Comparison of ENCODE assay signal across 23 mouse cellular contexts in the genomic region with DNA sequence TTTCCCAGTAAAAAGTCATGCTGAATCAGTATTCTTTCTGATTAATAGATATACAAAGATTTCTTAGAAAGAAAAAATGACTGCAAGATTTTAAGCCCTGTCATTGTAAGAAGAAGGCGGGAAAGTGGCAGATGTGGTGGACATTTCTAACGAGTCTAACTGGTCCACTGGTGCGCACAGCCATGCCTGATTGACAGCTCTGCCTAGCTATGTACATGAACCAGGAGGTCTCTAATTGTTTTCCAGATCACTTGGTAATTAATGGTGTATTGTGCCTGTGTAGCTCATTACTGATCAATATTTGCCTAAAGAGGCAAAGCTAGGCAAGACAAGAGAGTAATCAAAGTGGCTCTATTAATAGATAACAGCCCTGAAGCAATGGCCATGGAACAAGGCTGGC.
DNase-seq lines count a peak whose midpoint lies in the region; ATAC-seq and TF ChIP-seq lines count a peak whose summit lies in the region.
"Had no signal": no experiment of that assay in that cellular context is flagged by ENCODE, and none has a peak within 500 bp of the region (broad histone marks: within the 10 kb centered on the region; RNA-seq: fewer than 3 reads in every experiment).

No protein-coding gene starts in this region.

- no peak overlapping the region for H3K9ac ChIP-seq in forebrain, embryonic 11.5 days (ENCODE audit: low read length)
- no peak overlapping the region for H3K9ac ChIP-seq in forebrain, embryonic 15.5 days (replicated peaks)
- H3K9ac ChIP-seq in hindbrain, embryonic 12.5 days = no peak overlapping the region
- H3K9ac ChIP-seq in hindbrain, embryonic 13.5 days = no peak overlapping the region
- H3K9ac ChIP-seq: heart, embryonic 12.5 days; heart, embryonic 15.5 days; hindbrain, embryonic 14.5 days had no signal

- H3K9me3 ChIP-seq in forebrain, embryonic 11.5 days (ENCODE audit: control insufficient read depth, low read length) = no peaks in the 10 kb centered on the region
- H3K9me3 ChIP-seq in forebrain, embryonic 15.5 days = no peaks in the 10 kb centered on the region
- no peaks in the 10 kb centered on the region for H3K9me3 ChIP-seq in hindbrain, embryonic 12.5 days (replicated peaks)
- H3K9me3 ChIP-seq in hindbrain, embryonic 13.5 days = no peaks in the 10 kb centered on the region
- H3K9me3 ChIP-seq: heart, embryonic 12.5 days; heart, embryonic 15.5 days had no signal

- H3K4me1 ChIP-seq in forebrain, embryonic 11.5 days (replicated peaks; ENCODE audit: control insufficient read depth, insufficient read depth, low read length) = no peaks in the 10 kb centered on the region
- H3K4me1 ChIP-seq in forebrain, embryonic 15.5 days = peaks cover 2% of the 10 kb centered on the region; the same call in 1 of the 2 replicates
- H3K4me1 ChIP-seq in hindbrain, embryonic 12.5 days = no peaks in the 10 kb centered on the region
- no peaks in the 10 kb centered on the region for H3K4me1 ChIP-seq in hindbrain, embryonic 13.5 days (replicated peaks)
- H3K4me1 ChIP-seq: heart, embryonic 12.5 days; heart, embryonic 15.5 days had no signal

- no peak for DNase-seq in forebrain, embryonic 11.5 days (ENCODE audit: low spot score)
- DNase-seq in brain, embryonic 14.5 days (ENCODE audit: low read depth) = peak; percentile 22
- no peak for DNase-seq in lung, adult 18-20 months
- DNase-seq: adrenal gland, adult 8-10 months; adrenal gland, postnatal 25 days; cerebellum, adult 18-20 months; cerebellum, adult 9-10 months; cerebellum, postnatal 14 days; gastrocnemius, postnatal 25 days; heart, adult 18-20 months; heart, postnatal 10 days; heart, postnatal 36 days had no signal

- no peak overlapping the region for H3K4me3 ChIP-seq in forebrain, embryonic 11.5 days (ENCODE audit: low read depth, low read length)
- no peak overlapping the region for H3K4me3 ChIP-seq in forebrain, embryonic 15.5 days
- H3K4me3 ChIP-seq in hindbrain, embryonic 12.5 days = no peak overlapping the region
- no peak overlapping the region for H3K4me3 ChIP-seq in hindbrain, embryonic 13.5 days
- H3K4me3 ChIP-seq: heart, embryonic 12.5 days; heart, embryonic 15.5 days had no signal

- no peak for TF ChIP-seq POLR2A in brain, embryonic 14.5 days (IDR thresholded peaks at IDR 0.05; ENCODE audit: borderline replicate concordance, extremely low read depth, insufficient read depth, insufficient read length, poor library complexity, severe bottlenecking)

- H3K4me2 ChIP-seq in forebrain, embryonic 11.5 days (ENCODE audit: low read depth, low read length, severe bottlenecking) = no peak overlapping the region
- no peak overlapping the region for H3K4me2 ChIP-seq in forebrain, embryonic 15.5 days (replicated peaks)
- H3K4me2 ChIP-seq in hindbrain, embryonic 12.5 days (replicated peaks) = no peak overlapping the region
- no peak overlapping the region for H3K4me2 ChIP-seq in hindbrain, embryonic 13.5 days
- H3K4me2 ChIP-seq: heart, embryonic 12.5 days; heart, embryonic 15.5 days; hindbrain, embryonic 14.5 days had no signal

- no peaks in the 10 kb centered on the region for H3K36me3 ChIP-seq in forebrain, embryonic 11.5 days (ENCODE audit: control insufficient read depth, insufficient read depth, low read length)
- no peaks in the 10 kb centered on the region for H3K36me3 ChIP-seq in forebrain, embryonic 15.5 days
- no peaks in the 10 kb centered on the region for H3K36me3 ChIP-seq in hindbrain, embryonic 12.5 days
- H3K36me3 ChIP-seq in hindbrain, embryonic 13.5 days = no peaks in the 10 kb centered on the region
- H3K36me3 ChIP-seq: heart, embryonic 12.5 days; heart, embryonic 15.5 days had no signal

- H3K27ac ChIP-seq in forebrain, embryonic 11.5 days (ENCODE audit: low read depth, low read length) = no peak overlapping the region
- H3K27ac ChIP-seq in forebrain, embryonic 15.5 days (replicated peaks) = no peak overlapping the region
- H3K27ac ChIP-seq in hindbrain, embryonic 12.5 days = no peak overlapping the region
- H3K27ac ChIP-seq in hindbrain, embryonic 13.5 days = no peak overlapping the region
- H3K27ac ChIP-seq: heart, embryonic 15.5 days; hindbrain, embryonic 14.5 days; hindbrain, postnatal 0 days had no signal

- H3K27me3 ChIP-seq in forebrain, embryonic 11.5 days (ENCODE audit: control insufficient read depth, insufficient read depth, low read length) = no peaks in the 10 kb centered on the region
- H3K27me3 ChIP-seq in forebrain, embryonic 15.5 days = no peaks in the 10 kb centered on the region
- H3K27me3 ChIP-seq in hindbrain, embryonic 12.5 days = no peaks in the 10 kb centered on the region
- H3K27me3 ChIP-seq in hindbrain, embryonic 13.5 days = no peaks in the 10 kb centered on the region
- H3K27me3 ChIP-seq: heart, embryonic 12.5 days; heart, embryonic 15.5 days had no signal

- 59% methylated on average over 3 of the region's 3 CpGs for WGBS in forebrain, embryonic 11.5 days
- WGBS in forebrain, embryonic 15.5 days = 34% methylated on average over 3 of the region's 3 CpGs
- 73% methylated on average over 3 of the region's 3 CpGs for WGBS in hindbrain, embryonic 12.5 days
- whole genome bisulfite sequencing in hindbrain, embryonic 13.5 days = 65% methylated on average over 3 of the region's 3 CpGs

- peak; percentile 42; the same call in 1 of the 2 replicates for ATAC-seq in forebrain, embryonic 11.5 days (replicated peaks; ENCODE audit: low FRiP score)
- no peak for ATAC-seq in forebrain, embryonic 15.5 days (replicated peaks)
- ATAC-seq in hindbrain, embryonic 12.5 days (ENCODE audit: low FRiP score) = peak; percentile 58; the same call in 1 of the 2 replicates
- no peak for ATAC-seq in hindbrain, embryonic 13.5 days (ENCODE audit: low FRiP score)
- ATAC-seq: activated CD4-positive, CD25-positive, alpha-beta regulatory T cell, adult 4 months; forebrain, embryonic 14.5 days; hindbrain, postnatal 0 days; inflammation-experienced regulatory T-cells, adult 6 months; intestine, embryonic 16.5 days had no signal

- TF ChIP-seq CTCF in brain, embryonic 14.5 days (IDR thresholded peaks at IDR 0.05; ENCODE audit: borderline replicate concordance, extremely low read depth, insufficient read depth, insufficient read length) = no peak

Comparison
In these comparisons a context has a peak if more than half of its experiments do, and no peak if none do; other contexts are left out.
1. ATAC-seq: peak in forebrain, embryonic 11.5 days (single experiment) and hindbrain, embryonic 12.5 days (single experiment); none in forebrain, embryonic 15.5 days (single experiment) and hindbrain, embryonic 13.5 days (single experiment).